Mouse (Mus musculus) adipocyte (in vitro differentiated cells): Measurements from ENCODE around the gene Mafk.

Experiments used
- DNase-seq: peaks from one replicate; pipeline ENCODE4 v3.0.0-alpha.2; 2016; ENCODE audit warnings: low spot score

The Mafk gene

DNA sequence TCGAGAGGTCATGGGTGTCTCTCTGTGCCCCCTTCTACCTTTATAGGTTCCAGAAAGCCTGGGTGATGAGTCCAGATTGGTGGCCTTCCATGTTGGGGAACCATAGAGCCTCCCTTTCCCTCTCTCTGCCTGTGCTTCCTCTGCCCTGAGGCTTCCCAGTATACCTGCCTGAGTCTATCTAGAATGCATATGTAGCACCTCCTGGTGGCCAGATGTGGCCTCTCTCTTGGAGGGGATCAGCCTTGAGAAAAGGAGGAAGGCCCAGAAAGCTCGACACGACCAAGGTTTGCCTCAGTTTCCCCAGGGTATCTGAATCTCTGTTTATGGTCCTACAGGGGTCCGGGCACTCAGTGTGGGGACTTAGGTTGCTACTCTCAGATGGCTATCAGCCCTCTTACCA, 27.5 kb downstream of the Mafk start:
- DNase-seq, result peak; percentile 44

DNA sequence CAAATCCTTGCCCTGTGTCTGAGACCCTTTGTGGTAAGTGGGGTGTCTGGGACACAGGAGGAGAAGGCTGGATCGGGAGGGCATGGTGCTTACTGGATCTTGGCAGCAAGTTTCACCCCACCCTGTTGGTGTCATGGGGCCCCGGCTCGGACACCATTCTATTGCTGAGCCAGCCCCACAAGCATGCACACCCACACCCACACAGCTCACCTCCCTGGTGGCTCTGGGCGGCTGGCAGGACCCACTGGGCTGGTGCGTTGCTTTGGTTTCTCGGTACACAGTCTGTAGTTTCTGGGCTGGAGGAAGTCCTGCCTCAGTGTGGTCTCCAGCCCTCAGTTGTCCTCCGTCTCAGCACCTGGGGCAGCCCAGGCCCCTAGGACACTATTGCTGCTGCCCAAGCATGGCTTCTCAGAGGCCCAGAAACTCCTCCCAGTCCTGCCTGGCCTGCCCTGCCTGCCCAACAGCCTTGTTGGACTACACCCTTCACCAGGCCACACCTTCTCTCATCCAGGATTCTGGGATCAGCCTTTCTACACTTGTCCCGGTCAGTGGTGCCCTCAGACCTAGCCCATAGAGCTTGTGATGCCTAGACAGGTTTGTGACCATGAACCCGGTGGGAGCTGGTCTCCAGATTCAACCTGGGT, 28.3 kb downstream of the Mafk start, which contains the start of gene Tmem184a:
Tmem184a (minus strand) TSS at position 380 of the 644 bp plus-strand sequence.
- DNase-seq, result no peak

DNA sequence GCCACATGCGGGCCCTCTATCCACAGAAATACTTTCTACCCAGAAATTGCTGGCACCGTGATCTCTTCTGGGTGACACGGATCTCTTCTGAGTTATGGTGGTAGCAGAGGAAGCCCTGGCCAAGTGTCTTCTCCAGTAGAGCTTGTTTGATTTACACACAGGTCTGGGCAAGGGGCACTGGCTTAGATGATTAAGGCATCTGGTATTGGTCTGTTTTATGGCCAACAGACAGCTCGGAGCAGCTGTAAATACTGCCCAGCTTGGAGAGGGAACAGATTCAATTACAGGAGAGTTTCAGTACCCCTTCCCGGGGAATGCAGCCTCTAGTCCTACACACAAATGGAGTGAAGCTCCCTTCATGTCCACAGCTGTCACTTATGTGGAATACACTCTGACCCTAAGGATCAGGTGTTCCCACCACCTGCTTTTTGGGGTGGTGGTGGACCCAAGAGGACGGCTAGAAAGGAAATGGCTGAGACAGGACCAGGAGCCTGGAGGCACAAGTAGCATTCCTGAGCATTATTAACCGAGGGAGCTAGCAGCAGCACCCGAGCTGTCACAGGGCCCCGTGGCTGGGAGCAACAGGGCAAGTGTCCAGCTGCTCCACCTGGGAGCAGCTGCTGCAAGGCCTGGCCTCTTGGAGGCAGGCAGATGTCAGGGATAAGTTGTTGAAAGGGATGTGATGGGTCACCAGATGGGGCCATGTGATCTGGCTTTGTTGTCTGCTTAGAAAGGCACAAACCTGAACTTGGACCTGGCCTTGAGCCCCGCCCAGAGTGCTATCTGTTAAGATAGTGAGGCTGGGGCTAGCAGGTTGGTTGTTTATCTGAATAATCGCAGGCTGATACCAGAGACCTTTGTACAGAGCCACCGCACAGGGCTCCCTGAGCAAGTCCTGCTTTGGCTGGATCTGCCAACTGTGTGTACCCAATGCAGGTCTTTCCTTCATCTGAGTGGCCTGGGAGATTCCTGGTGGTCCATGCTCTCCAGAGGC, 30.4 kb downstream of the Mafk start:
- DNase-seq, result no peak

DNA sequence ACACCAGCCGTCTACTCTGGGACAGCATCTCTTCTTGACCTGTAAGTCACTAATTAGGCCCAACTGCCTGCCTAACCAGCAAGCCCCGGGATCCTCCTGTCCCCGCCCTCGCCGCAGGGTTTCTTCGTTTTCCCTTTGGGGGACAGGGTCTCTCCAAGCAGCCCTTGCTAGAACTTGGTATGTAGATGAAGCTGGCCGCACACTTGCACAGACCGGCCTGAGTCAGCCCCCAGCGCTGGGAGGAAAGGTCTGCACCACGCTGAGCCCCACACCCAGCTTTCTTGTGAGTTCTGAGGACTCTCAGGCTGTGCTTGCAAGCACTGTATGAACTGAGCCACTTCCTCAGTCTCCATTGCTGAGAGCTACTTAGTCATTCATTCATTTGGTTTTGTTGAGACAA, 33.2 kb downstream of the Mafk start:
- no peak for DNase-seq

DNA sequence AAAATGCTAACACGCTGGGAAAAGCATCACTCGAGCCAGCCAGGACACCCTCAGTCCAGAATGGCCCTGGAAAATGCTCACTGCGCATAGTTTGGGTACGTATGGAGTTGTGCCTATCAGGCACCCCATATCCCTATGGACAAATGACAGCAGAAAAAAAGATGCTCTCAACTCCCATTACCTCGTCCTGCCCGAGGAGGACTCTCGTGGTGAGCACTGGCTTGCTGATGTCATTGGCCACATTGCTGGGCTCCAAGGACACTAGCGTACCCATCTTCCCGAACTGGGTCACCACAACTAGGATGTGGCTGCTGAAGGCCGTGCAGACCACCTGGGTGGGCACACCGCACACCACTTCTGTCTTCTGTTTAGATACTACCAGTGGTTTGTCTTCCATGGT, 34.6 kb downstream of the Mafk start:
- no peak for DNase-seq

DNA sequence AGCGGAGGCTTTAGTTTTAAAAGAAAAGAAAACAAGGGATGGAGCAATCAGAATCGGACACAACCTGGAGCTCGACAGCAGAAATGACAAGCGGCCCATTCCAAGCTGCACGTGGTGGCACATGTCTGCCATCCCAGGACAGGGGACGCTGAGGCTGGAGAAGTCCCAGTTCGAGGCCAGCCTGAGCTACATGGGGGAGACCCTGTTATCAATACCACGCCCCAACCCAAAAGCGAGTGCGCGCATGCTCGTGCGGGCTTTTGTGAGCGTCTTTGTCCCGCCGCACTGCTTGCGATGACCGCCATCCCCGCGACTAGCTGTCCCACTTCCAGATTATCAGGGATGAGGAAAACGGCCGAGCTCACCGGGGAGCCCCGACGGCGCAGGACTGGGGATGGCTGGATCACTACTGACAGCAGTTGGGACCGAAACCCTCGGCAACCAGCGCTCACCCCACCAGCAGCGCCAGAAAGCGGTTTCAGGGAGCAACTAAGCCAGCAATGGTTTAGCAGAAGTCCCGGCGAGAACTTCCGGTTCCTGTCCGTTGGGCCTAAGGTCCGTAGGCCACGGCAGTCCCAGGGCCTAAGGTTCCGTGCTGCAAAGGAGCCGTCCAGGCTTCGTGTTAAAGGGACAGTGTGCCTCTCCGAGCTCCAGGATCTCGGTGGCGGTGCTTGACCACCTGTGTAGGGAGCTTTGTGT, 35.2 kb downstream of the Mafk start, which contains the start of the genes Gm26938 and Psmg3:
Gm26938 (minus strand) TSS at position 51 of the 699 bp plus-strand sequence.
Psmg3 (minus strand) TSS at position 529 of the 699 bp plus-strand sequence.
- peak; percentile 93 for DNase-seq

DNA sequence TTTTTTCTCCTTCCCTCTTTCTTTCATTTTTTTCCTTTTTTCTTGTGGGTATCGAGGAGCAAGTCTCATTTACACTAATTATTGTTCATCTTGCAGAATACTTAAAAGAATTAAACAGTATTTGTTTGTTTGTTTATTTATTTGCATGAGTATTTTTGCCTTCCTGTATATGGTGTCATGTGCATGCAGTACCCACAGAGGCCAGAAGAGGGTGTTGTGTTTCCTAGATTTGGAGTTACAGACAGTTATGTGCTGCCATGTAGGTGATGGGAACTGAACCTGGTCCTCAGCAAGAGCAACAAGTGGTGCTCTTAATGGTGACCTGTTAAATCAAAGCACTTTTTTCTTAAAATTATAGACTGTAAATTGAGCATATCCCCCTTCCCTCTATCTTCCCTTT, 36.3 kb downstream of the Mafk start:
- DNase-seq, result no peak

DNA sequence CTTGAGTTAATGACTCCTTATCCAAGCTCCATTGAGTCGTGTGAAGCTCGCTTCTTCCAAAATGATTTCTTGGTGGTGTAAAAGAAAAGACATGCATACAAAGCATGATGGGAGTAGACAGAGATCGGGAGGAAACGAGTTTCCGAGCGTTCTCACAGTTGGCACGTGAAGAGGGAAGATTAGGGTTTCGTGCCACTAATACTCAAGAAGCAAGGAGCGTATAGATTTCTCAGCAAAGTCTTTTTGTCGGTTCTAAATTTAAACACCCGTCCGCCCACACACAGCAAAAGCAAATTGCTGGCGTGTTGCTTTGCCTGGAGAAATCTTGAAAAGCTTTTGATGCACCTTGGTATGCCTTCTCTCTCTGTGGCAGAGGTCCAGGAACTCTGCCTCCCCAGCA, 38.1 kb downstream of the Mafk start:
- DNase-seq, result no peak

DNA sequence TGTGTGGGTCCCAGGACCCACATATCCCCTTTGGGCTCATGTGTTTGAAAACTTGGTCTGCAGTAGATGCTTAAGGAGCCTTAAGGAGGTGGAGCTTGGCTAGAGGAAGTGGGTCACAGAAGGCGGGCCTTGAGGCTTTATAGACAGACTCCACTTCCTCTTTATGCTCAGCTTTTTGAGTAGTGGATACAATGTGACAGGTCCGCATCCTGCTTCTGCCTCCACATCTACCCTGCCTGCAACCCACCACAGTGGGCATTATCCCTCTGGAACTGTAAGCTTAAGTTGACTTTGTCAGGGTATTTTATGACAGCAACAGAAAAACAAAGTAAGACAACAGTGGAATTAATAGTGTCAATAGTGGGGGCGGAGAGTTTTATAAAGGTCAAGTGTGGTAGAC, 39.4 kb downstream of the Mafk start:
- no peak for DNase-seq

DNA sequence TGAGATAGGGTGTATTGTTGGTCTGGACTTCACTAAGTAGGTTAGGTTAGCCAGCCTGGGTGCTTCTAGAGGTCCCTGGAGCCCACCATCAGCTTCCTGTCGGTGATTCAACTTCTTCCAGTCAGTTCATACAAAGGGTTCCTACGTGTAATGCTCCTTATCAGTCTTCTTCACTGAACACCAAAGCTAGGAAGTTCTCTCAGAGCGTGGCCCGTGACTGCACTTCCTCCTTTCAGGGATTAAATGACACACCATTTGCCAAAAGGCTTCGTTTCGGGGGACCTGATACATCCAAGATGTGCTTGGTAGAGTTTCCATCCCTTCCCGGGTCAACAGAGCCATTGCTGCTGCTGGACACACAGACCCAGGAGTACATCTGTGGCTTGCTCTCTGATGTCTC, 40.8 kb downstream of the Mafk start:
- DNase-seq, result no peak

DNA sequence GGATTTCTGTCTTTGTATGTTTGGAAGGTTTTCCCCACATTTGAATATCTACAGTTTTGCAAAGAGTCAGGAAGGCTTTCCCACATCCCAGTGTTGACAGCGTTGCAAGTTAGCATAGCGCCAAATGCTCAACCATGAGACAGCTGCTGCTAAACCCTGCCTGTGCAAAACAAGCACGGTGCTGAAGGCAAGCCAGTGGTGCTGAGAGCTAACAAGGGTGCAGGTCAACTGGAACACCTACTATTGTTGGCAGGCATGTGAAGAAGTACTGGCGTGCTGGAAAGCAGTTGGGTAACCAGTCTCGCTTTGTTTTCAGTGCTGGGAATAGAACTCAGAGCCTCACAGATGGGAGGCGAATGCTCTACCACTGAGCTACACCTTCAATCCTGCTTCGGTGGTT, 44.4 kb downstream of the Mafk start:
- DNase-seq, result peak; percentile 58

DNA sequence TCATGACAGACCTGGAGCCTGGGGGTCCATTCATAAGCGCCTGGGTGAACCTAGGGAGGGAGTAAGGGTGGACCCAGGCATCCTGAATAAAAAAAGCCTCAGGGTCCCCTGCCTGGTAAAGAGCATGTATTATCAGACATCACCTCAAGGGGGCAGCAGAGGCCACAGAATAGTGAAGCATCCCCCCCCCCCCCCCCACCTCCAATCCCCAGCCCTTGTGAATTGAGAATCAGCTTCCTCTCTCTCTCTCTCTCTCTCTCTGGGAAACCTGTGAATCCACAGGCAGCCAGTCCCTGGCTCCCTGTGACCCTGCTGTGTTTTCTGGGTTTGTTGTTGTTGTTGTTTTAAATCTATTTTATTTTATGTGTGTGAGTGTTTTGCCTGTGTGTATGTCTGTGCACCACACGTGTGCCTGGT, 47.2 kb downstream of the Mafk start:
- peak; percentile 83 for DNase-seq

DNA sequence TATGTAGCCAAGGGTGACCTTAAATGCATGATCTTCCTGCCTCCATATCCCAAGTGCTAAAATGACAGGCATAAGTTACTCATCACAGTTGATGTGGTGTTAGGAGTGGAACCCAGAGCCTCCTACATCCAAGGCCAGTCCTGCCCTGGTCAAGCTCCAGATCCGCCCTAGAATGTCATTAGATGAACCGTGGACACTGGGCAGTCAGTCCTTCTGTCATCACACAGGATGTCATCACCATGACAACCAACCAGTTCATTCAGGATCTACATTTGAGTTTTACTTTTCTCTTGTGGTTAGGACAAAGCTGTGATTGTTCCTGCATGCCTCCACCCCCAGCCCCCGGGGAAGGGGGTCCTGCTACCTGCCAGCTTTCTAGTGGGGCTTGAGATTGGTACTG, 47.8 kb downstream of the Mafk start:
- DNase-seq, result no peak

DNA sequence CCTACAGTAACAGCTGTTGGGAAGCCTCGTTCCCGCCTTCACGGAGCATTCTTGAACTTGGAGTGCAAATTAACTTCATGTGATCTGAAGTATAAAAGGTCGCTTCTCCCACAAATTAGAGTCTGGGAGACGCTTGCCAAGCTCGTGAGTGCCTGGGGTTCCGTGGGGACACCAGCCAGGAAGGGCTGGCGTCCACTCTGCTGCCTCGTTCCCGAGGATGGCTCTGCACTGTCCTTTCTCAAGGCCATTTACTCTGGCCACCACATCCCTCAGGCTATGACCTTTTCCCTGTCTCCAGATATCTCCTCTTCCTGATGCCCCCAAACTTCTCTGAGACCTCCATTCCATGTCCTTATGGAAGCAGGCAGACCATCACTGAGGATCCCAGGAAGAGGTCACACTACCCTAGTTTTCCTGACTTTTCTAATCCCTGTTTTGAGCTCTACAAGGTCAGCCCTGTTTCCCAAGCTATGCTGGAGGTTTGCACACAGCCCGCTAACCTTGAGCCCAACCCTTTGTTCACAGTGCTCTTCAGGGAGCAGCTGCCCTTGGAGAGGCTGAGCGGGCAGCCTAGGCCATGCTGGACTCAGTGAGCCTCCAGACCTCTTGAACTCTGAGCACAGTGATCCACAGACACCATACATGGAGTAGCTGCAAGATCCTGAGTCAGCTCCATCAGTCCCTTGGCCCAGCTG, 58.5 kb downstream of the Mafk start:
- no peak for DNase-seq
